Mouse (Mus musculus) stomach, embryonic 14.5 days (tissue): ENCODE measurements around the gene Apobec2. TPM values are rescaled to one million over a fixed set of nuclear protein-coding genes. Genes with fewer than 3 reads are reported as not detected.
A peak's percentile ranks its signal among the peaks of the same experiment; 100 is the strongest.
"Not testable (repeated sequence)": the region's sequence is repeated elsewhere in the genome, so short reads cannot be mapped to it uniquely, and the experiment has no call there.

Source experiments
- ATAC-seq: fragments of 200-750 bp; cut with Nextera tagmentation; 2 replicates; pipeline ENCODE4 v1.8.0; 2017; ENCODE audit warnings: low read depth, moderate TSS enrichment; ENCODE audit not compliant: insufficient number of reproducible peaks, insufficient read depth, low FRiP score
- H3K27ac ChIP-seq: fragments of 300-500 bp; sonication (generic); 2 replicates; pipeline ENCODE4 v1.5.1; 2014; ENCODE audit warnings: mild to moderate bottlenecking, low read length, moderate library complexity, mixed read lengths
- H3K27me3 ChIP-seq: fragments of 300-500 bp; sonication (generic); 2 replicates; pipeline ENCODE4 v1.6.1; 2014; ENCODE audit warnings: low read length, control low read depth, mixed read lengths; ENCODE audit not compliant: control insufficient read depth, insufficient read depth
- H3K36me3 ChIP-seq: fragments of 300-500 bp; sonication (generic); 2 replicates; pipeline ENCODE4 v1.6.1; 2014; ENCODE audit warnings: mild to moderate bottlenecking, control low read depth, low read length, moderate library complexity, mixed read lengths; ENCODE audit not compliant: control insufficient read depth, insufficient read depth
- H3K4me1 ChIP-seq: fragments of 300-500 bp; sonication (generic); 2 replicates; pipeline ENCODE4 v1.6.1; 2014; ENCODE audit warnings: low read length, control low read depth, mixed read lengths; ENCODE audit not compliant: control insufficient read depth, insufficient read depth
- H3K4me2 ChIP-seq: fragments of 300-500 bp; sonication (generic); replicated peaks from 2 replicates; pipeline ENCODE4 v1.6.1; 2014; ENCODE audit warnings: low read depth, low read length, control low read depth
- H3K4me3 ChIP-seq: fragments of 300-500 bp; sonication (generic); 2 replicates; pipeline ENCODE4 v1.5.1; 2014; ENCODE audit warnings: low read depth, low read length, control low read depth
- H3K9ac ChIP-seq: fragments of 300-500 bp; sonication (generic); replicated peaks from 2 replicates; pipeline ENCODE4 v1.6.1; 2014; ENCODE audit warnings: low read depth, mild to moderate bottlenecking, control low read depth, low read length, moderate library complexity, mixed read lengths
- H3K9me3 ChIP-seq: fragments of 300-500 bp; sonication (generic); 2 replicates; pipeline ENCODE4 v1.6.1; 2016; ENCODE audit warnings: low read depth, low read length, control low read depth; ENCODE audit not compliant: control insufficient read depth
- WGBS: fragments of 180-500 bp; shearing (Covaris S2); extraction: QIAGEN DNeasy Blood & Tissue Kit; methylation state at CpG from one replicate; pipeline ENCODE4 v1.1.7; 2014; 5-methylcytosine and 5-hydroxymethylcytosine counted together
- polyA plus RNA-seq: library from polyadenylated mRNA; unstranded; fragments of >200 nt; fragmentation: Nextera tagmentation; extraction: Ambion mirVana; gene quantifications from 2 replicates; pipeline ENCODE4 v1.2.1, GENCODE M21; 2014

Apobec2 gene
- 2.9 and 3.5 TPM in 2 replicates for polyA plus RNA-seq

DNA sequence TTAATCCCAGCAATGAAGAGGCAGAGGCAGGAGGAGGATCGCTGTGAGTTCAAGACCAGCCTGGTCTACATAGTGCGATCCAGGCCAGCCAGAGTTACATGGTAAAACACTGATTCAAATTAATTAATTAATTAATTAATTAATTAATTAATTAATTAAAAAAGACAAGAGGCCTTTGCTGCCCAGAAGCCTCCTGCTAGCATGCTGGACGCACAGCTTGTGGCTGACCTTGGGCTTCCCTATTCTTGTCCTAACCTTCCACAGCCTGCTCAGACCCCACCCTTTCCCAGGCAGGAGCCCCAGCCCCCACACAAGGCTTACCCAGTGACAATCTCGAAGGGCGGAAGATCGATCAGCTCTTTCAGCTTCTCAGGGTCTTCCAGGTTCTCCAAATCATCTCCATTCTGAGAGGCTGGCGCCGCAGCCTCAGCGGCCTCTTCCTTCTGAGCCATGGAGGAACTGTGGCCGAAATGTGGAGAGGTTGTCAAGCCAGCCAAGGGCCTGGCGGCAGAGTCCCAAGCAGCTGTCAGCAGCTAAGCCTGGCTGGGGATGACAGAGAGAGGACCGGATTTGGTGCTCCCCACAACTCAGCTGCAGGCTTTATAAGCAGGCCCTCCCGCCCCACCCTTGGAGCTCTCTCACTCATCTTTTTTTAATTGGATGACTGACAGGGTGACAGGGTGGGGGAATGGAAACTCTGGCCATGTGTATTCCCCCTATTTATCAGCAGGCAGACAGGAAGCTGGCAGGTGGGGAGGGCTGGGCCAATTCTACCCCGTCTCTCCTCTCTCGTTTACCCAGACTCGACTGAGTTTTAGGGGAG lies at the start of gene Apobec2:
Gene Apobec2 (minus strand): TSS at position 773 of the 823 bp plus-strand sequence.
- Histone ChIP-seq H3K4me1 (peaks cover 33% of the 10 kb centered on the region), H3K27ac (peak within 1 kb of the TSS; percentile 34; the same call in 1 of the 2 replicates), H3K36me3 (no peaks in the 10 kb centered on the region), H3K27me3 (no peaks in the 10 kb centered on the region), H3K9ac (no peak within 1 kb of the TSS), H3K4me3 (no peak within 1 kb of the TSS), H3K9me3 (no peaks in the 10 kb centered on the region), H3K4me2 (no peak within 1 kb of the TSS)
- 49% methylated on average over 16 of the region's 16 CpGs for WGBS
- ATAC-seq, result no peak

DNA sequence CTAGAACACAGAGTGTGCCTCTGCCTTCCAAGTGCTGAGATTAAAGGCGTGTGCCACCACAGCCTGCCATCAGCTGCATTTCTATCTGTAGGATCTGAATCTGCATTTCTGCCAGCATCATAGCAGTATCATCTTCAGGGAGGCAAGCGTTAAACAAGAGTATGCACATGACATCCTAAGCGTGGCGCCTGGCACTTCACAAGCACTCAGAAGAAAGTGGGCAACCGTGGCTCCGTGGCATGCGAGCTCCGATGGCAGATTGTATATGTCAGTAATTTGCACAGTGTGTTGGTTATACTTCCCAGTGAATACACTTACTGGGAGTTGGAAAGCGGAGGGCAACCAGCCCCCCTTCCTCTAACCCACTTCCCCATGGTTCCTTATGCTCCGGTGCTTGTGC lies 47.2 kb upstream of the Apobec2 start:
- ATAC-seq, result no peak

DNA sequence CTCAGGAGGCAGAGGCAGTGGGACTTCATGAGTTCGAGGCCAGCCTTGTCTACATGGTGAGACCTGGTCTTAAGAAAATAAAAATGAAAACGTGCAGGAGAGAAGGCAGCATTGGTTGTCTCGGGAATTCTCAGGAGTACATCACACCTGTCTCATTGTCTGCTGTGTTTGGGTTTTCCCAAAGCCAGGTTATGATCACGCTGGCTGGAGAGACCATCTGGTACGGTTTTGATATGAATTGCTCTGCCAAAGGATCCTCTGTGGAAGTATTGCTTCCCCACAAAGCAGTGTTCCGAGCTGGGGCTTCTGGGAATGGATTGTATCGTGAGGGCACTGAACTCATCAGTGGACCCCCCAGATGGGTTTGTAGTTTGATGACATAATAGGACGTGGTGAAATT lies 42.7 kb upstream of the Apobec2 start:
- Histone ChIP-seq H3K4me1 (no peaks in the 10 kb centered on the region), H3K27me3 (no peaks in the 10 kb centered on the region), H3K36me3 (no peaks in the 10 kb centered on the region), H3K9ac (no peak overlapping the region), H3K4me3 (no peak overlapping the region), H3K27ac (no peak overlapping the region), H3K9me3 (no peaks in the 10 kb centered on the region), H3K4me2 (no peak overlapping the region)
- 84% methylated on average over 8 of the region's 8 CpGs for WGBS
- ATAC-seq, result no peak

More for the DNA sequence above, 47.2 kb upstream of the Apobec2 start:
- no peaks in the 10 kb centered on the region for H3K9me3 ChIP-seq
- no peak overlapping the region for H3K4me3 ChIP-seq
- H3K9ac ChIP-seq, result no peak overlapping the region
- H3K36me3 ChIP-seq, result no peaks in the 10 kb centered on the region
- no peaks in the 10 kb centered on the region for H3K27me3 ChIP-seq
- H3K27ac ChIP-seq, result no peak overlapping the region
- WGBS, result 85% methylated on average over 10 of the region's 10 CpGs
- no peaks in the 10 kb centered on the region for H3K4me1 ChIP-seq
- no peak overlapping the region for H3K4me2 ChIP-seq

DNA sequence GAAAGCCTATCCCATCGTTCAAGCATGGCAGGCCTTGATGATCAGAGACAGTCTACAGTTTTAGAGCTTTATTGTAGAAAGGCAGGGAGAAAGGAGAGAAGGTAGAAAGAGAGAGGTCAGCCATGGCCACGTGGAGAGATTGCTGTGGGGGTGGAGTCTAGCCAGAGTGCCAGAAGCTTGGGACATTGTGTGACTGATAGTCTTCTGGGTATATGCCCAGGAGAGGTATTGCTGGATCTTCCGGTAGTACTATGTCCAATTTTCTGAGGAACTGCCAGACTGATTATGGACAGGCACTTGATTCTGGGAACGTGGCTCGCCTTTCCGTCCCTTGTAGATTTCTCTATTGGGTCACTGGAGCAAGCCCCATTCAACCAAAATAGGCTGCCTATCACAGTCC lies 41.6 kb upstream of the Apobec2 start:
- H3K27me3 ChIP-seq, H3K4me1 ChIP-seq, H3K36me3 ChIP-seq, ATAC-seq, H3K9me3 ChIP-seq, H3K4me2 ChIP-seq, H3K9ac ChIP-seq, H3K4me3 ChIP-seq, H3K27ac ChIP-seq: not testable (repeated sequence)
- 83% methylated on average over 6 of the region's 6 CpGs for WGBS

DNA sequence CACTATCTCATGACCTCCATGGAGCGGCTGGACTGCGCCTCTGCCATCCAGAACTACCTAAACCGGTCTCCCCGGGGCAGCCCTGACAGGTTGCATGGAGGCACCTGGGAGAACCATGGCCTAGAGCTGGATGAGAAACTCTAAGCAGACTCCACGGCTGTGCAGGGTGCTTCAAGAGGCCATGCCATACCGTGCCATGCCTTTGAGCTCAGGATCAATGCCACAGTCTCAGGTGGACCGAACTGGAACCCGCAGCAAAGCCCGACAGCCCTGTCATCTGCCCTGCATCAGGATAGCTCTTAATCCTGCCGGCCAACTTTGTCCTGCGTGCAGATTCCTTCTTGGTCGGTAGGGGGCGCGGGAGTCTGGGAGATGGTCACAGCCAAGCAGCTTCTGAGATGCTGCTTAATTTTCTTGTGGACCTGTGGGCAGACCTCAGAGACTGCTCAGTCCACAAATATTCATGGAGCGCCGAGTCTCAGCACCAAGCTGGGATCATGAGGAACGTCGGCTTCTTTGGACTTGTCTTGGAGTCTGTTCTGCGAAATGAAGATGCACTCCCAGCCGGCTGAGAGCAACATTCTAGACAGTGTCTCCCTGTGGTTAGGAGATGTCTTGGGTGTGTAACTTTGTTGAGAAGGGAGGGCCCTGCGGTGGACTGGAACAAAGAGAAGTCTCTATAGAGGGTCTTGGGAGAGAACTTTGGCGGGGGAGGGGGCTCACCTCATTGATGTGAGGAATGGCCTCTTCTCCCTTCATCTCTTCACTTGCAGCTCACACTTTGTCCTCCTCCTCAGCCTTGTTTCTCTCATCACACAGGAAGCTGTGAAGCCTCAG lies 34.9 kb upstream of the Apobec2 start:
- Histone ChIP-seq H3K4me1 (no peaks in the 10 kb centered on the region), H3K4me2 (peak overlapping the region; percentile 2; the same call in 1 of the 2 replicates), H3K27ac (no peak overlapping the region), H3K4me3 (no peak overlapping the region), H3K9me3 (no peaks in the 10 kb centered on the region), H3K9ac (no peak overlapping the region), H3K36me3 (no peaks in the 10 kb centered on the region), H3K27me3 (no peaks in the 10 kb centered on the region)
- 8% methylated on average over 21 of the region's 22 CpGs for WGBS
- ATAC-seq, result peak; percentile 75; the same call in 1 of the 2 replicates

DNA sequence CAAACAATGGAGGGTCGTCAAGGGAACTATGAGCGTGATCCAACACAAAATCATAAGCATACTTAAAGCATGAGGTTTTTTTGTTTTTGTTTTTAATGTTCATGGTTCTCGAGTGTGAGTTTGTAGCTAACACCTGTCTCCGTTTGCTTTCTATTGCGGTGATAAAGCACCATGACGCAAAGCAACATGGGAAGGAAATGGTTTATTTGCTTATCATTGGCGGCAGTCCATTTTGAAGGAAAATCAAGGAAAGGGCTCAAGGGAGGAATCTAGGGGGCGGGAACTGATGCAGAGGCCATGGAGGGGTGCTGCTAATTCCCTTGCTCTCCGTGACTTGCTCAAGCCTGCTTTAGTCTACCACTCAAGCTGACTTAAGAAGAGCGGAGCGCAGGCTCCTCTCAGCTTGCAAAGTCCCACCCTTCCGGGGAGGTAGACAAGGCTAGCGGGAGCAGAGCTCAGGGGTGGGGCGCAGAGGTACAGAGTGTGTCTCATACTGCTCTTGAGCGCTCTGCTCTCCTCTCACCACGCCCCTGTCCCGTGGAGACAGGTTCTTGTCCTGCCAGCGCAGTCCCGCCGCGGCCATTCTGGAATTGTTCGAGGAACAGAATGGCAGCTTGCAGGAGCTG lies 34.2 kb upstream of the Apobec2 start:
- ATAC-seq, result 0 out of 2 replicates have a peak, but pooled peaks have one; percentile 51

DNA sequence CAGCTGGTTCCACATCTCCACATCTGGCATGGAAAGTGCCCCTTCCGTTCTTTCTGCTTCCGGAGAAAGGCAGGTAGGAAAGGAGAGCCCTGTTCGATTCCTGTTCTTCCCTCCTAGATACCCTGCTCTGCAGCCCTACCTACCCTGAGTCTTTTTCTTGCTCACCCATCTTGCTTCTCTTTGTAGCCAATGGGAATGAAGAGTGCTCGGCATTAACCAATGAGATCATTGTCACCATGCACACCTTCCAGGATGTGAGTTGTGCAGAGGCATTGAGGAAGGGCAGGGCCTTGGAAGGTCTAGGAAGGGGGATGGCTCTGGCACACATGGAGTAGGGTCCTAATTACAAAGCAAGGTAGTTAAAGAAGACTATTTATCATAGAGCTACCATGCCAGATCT lies 30.7 kb upstream of the Apobec2 start:
- no peak overlapping the region for H3K9ac ChIP-seq
- H3K27me3 ChIP-seq, result no peaks in the 10 kb centered on the region
- H3K4me2 ChIP-seq, result no peak overlapping the region
- no peak for ATAC-seq
- H3K4me3 ChIP-seq, result no peak overlapping the region
- no peaks in the 10 kb centered on the region for H3K36me3 ChIP-seq
- WGBS, result 95% methylated on average over 4 of the region's 4 CpGs
- no peaks in the 10 kb centered on the region for H3K9me3 ChIP-seq
- no peaks in the 10 kb centered on the region for H3K4me1 ChIP-seq
- H3K27ac ChIP-seq, result no peak overlapping the region

More for the DNA sequence above, 34.2 kb upstream of the Apobec2 start:
- Histone ChIP-seq H3K4me2 (peak overlapping the region; percentile 2; the same call in 1 of the 2 replicates), H3K4me1 (no peaks in the 10 kb centered on the region), H3K27ac (no peak overlapping the region), H3K27me3 (no peaks in the 10 kb centered on the region), H3K9me3 (no peaks in the 10 kb centered on the region), H3K36me3 (no peaks in the 10 kb centered on the region), H3K9ac (no peak overlapping the region), H3K4me3 (no peak overlapping the region; the same call in 1 of the 2 replicates)
- WGBS, result 32% methylated on average over 22 of the region's 22 CpGs

DNA sequence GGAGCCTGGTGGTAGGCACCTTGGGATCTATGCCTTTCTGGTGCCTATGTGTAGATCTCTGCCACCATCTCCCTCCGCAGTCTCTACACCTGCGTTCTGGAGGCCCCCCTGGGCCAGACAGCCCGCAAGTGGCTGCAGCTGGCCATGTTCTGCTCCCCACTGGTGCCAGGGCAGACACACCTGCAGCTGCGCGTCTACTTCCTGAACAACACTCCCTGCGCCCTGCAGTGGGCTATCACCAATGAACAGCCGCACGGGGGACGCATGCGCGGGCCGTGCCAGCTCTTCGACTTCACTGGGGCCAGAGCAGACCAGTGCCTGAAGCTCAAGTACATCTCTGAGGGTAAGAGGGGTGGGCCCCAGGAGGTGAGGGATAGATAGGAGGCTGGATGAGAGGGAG lies 29.4 kb upstream of the Apobec2 start:
- no peak for ATAC-seq
- Histone ChIP-seq H3K9me3 (no peaks in the 10 kb centered on the region), H3K9ac (no peak overlapping the region), H3K27me3 (no peaks in the 10 kb centered on the region), H3K4me3 (no peak overlapping the region), H3K36me3 (no peaks in the 10 kb centered on the region), H3K27ac (no peak overlapping the region), H3K4me2 (no peak overlapping the region), H3K4me1 (no peaks in the 10 kb centered on the region)
- WGBS, result 94% methylated on average over 13 of the region's 13 CpGs
